Mouse (Mus musculus): ENCODE data around the gene Gstt3. TPM values are rescaled to one million over a fixed set of nuclear protein-coding genes. Genes with fewer than 3 reads are reported as not detected.

Gstt3 gene
- polyA plus RNA-seq, 1 experiment, result 8.7 TPM

DNA sequence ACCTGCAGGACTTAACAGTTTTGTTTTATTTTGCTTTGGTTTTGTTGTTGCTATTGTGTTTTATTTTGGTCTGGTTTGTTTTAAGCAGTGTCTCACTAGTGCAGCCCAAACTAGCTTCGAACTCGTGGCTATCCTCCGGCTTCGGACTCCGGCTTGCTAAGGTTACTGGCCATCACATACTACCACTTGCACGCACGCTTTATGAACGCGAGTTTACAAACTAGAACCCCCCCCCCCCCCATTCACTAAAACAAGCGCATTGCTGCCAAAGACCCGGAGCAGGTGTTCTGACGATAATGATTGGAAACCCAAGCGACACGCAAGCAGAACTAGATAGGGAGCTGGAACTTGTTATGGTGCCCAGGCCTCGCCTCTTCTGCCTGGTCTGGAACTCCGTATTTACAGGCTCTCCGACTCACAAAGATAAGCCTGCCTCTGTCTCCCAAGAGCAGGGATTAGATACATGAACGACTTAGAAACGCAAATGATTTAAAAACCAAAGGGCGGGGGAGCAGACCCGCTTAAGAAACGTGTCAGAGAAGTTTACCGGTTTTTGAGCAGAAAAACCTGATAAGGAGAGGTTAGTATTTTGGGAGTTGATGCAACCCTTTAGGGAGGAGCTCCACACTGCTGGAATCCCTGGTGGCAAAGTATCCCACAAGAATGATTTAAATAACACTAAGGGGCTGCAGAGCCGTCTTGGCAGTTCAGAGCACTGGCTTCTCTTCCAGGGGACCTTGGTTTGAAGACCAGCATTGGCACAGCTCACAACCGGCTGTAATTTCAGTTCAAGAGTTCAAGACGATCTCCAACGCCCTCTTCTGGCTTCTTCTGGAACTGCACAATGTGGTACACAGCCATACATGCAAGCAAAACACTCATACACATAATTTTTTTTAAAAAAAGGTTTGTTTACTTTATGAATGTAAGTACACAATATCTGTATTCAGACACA, 16.4 kb downstream of the Gstt3 start:
- Histone ChIP-seq H3K27me3 (ENCODE audit: control insufficient read depth, insufficient read depth, low read length) (no peaks in the 10 kb centered on the region), H3K4me1 (ENCODE audit: control insufficient read depth, insufficient read depth, low read length) (no peaks in the 10 kb centered on the region; the same call in 1 of the 2 replicates), H3K4me3 (replicated peaks; ENCODE audit: insufficient read depth, low read depth, low read length) (peak overlapping the region; percentile 59), H3K27ac (ENCODE audit: insufficient read depth, low read length) (no peak overlapping the region)
- under 1% methylated on average over 27 of the region's 27 CpGs for WGBS
- DNase-seq, result peak; percentile 66 to 74
- peak; percentile 60 for TF ChIP-seq CTCF (IDR thresholded peaks at IDR 0.05; ENCODE audit: borderline replicate concordance, insufficient read depth, low read depth, low read length)
- TF ChIP-seq POLR2A (IDR thresholded peaks at IDR 0.05; ENCODE audit: borderline replicate concordance, insufficient read depth, low read length), result no peak

DNA sequence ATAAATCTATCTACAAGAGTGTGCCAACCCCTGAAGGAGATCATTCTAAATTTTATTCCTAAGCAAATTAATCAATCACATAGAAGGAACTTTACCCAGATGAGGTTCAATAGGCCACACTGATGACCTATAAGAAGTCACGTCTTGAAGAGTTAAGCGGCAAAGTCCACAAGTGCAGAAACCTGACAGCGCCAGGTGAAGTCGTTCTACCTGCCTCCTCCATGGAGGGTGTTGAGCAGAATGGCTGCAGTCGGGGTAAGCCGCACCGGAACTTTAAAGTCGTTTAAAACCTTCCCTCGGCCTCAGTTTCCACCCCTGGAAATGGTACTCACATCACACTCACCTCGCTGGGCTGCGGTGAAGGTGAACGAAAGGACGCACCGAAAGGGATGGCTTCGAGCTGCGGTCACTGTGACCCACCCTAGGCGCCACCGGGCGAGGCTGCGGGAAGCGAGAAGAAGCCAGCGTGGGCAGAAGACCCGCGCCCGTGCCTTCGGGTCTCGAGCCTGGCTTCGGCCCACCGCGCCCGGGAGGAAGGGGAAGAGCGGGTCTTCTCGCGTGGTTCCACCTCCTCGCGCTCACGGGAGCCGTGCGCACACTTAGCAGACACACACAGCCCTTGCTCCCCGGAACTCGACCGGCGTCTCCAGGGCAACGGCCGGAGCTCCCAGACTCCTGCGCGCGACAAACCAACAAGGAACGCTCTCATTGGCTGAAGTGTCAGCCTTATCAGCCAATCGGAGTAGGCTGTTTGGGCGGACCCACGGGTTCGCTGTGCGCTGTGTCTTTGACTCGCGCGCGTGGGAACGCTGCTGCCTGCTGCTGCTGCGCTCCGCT, 17.3 kb downstream of the Gstt3 start, which contains the start of gene Cabin1:
TSS of gene Cabin1 (minus strand) at position 660 of the 837 bp plus-strand sequence.
- no peak for TF ChIP-seq CTCF (IDR thresholded peaks at IDR 0.05; ENCODE audit: borderline replicate concordance, insufficient read depth, low read depth, low read length)
- TF ChIP-seq POLR2A (IDR thresholded peaks at IDR 0.05; ENCODE audit: borderline replicate concordance, insufficient read depth, low read length), result peak; percentile 98
- DNase-seq, result peak; percentile 97 to 98
- Histone ChIP-seq H3K4me1 (ENCODE audit: control insufficient read depth, insufficient read depth, low read length) (no peaks in the 10 kb centered on the region; the same call in 1 of the 2 replicates), H3K4me3 (replicated peaks; ENCODE audit: insufficient read depth, low read depth, low read length) (peak within 1 kb of the TSS; percentile 59), H3K27ac (ENCODE audit: insufficient read depth, low read length) (0 out of 2 replicates have a peak within 1 kb of the TSS, but pooled peaks have one; percentile 10), H3K27me3 (ENCODE audit: control insufficient read depth, insufficient read depth, low read length) (no peaks in the 10 kb centered on the region)
- under 1% methylated on average over 61 of the region's 61 CpGs for WGBS

DNA sequence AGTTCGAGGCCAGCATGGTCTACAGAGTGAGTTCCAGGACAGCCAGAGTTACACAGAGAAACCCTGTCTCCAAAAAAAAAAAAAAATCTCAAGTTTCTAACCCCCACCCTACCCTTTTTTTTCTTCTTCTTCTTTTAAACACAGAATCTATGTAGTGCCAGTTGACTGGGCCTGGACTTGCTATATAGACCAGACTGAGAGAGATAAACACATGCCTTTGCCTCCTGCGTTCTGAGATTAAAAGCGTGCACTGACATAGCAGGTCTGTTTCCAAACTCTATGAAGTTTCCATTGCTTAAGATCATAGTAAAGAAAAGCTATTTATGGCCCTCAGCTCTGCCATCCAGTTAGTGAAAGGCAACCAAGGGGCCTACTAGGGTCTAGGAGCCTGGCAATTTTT, 18.8 kb downstream of the Gstt3 start:
- H3K4me1 ChIP-seq (ENCODE audit: control insufficient read depth, insufficient read depth, low read length), result no peaks in the 10 kb centered on the region; the same call in 1 of the 2 replicates
- no peaks in the 10 kb centered on the region for H3K27me3 ChIP-seq (ENCODE audit: control insufficient read depth, insufficient read depth, low read length)
- no peak overlapping the region for H3K4me3 ChIP-seq (replicated peaks; ENCODE audit: insufficient read depth, low read depth, low read length)
- WGBS, result 90% methylated on average over 3 of the region's 3 CpGs
- H3K27ac ChIP-seq (ENCODE audit: insufficient read depth, low read length), result no peak overlapping the region
- no peak for DNase-seq
- no peak for TF ChIP-seq CTCF (IDR thresholded peaks at IDR 0.05; ENCODE audit: borderline replicate concordance, insufficient read depth, low read depth, low read length)
- TF ChIP-seq POLR2A (IDR thresholded peaks at IDR 0.05; ENCODE audit: borderline replicate concordance, insufficient read depth, low read length), result no peak

DNA sequence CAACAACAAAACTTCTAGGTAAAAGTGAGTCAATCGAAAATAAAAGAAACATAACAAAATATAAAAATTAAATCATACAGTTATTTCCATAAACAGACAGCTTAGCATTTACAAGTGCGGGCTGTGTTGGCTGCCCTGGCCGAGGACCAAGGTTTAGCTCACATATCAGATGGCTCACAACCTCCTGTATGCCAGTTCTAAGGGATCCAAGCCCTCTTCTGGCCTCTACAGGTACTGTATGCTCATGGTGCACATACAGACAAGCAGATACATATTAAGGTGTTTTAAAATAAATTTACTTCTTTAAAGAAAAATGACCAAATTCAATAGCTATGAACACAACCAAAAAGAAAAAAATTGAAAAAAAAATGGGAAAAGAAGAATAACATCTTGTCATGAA, 20.9 kb downstream of the Gstt3 start:
- peaks cover 7% of the 10 kb centered on the region for H3K4me1 ChIP-seq (ENCODE audit: control insufficient read depth, insufficient read depth, low read length)
- no peaks in the 10 kb centered on the region for H3K27me3 ChIP-seq (ENCODE audit: control insufficient read depth, insufficient read depth, low read length)
- H3K4me3 ChIP-seq (replicated peaks; ENCODE audit: insufficient read depth, low read depth, low read length), result no peak overlapping the region
- no peak for TF ChIP-seq CTCF (IDR thresholded peaks at IDR 0.05; ENCODE audit: borderline replicate concordance, insufficient read depth, low read depth, low read length)
- no peak for TF ChIP-seq POLR2A (IDR thresholded peaks at IDR 0.05; ENCODE audit: borderline replicate concordance, insufficient read depth, low read length)
- no peak for DNase-seq
- WGBS, result 95% methylated on average over 3 of the region's 3 CpGs
- no peak overlapping the region for H3K27ac ChIP-seq (ENCODE audit: insufficient read depth, low read length)

DNA sequence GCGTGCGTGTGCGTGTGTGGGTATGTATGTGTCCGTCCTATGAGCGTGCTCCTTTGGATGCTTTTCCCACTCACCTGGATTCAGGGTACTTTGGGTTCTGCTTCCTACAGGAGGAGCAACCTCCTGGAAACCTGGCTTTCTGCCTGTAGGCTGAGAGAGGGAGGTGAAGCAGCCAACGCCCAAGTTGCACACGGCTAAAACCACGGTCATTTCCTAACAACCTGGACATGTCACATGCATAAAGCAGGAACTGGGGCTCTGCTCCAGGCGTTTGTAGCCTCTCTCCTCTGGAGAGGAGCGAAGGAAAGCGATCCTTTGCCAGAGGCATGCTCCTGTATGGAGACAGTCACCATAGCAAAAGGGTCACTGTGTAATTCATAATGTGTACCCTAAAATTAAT, 24.5 kb downstream of the Gstt3 start:
- no peaks in the 10 kb centered on the region for H3K27me3 ChIP-seq (ENCODE audit: control insufficient read depth, insufficient read depth, low read length)
- no peak overlapping the region for H3K27ac ChIP-seq (ENCODE audit: insufficient read depth, low read length)
- 69% methylated on average over 11 of the region's 11 CpGs for WGBS
- H3K4me3 ChIP-seq (replicated peaks; ENCODE audit: insufficient read depth, low read depth, low read length), result no peak overlapping the region
- peaks cover 8% of the 10 kb centered on the region for H3K4me1 ChIP-seq (ENCODE audit: control insufficient read depth, insufficient read depth, low read length)
- DNase-seq, result no peak
- no peak for TF ChIP-seq CTCF (IDR thresholded peaks at IDR 0.05; ENCODE audit: borderline replicate concordance, insufficient read depth, low read depth, low read length)
- TF ChIP-seq POLR2A (IDR thresholded peaks at IDR 0.05; ENCODE audit: borderline replicate concordance, insufficient read depth, low read length), result no peak

DNA sequence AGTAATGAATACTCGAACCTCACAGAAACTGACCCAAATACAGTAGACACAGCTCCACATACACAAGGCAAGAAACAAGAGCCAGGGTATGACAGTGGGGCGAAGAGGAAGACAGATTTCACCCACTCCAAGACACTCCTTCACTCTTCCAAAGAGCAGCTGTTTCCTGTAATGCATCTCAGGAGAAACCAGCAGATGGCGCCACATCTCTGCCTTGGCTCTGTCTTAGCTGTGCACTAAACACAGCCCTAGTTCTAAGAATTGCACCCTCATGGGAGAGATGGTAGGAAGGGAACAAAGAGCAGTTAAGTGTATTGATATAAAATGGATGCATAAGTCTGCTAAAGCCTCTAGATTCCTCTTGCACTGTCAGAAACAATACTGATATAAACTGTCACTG, 37.2 kb downstream of the Gstt3 start:
- Histone ChIP-seq H3K27ac (ENCODE audit: insufficient read depth, low read length) (peak overlapping the region; percentile 77), H3K4me1 (ENCODE audit: control insufficient read depth, insufficient read depth, low read length) (peaks cover 25% of the 10 kb centered on the region), H3K27me3 (ENCODE audit: control insufficient read depth, insufficient read depth, low read length) (no peaks in the 10 kb centered on the region), H3K4me3 (replicated peaks; ENCODE audit: insufficient read depth, low read depth, low read length) (no peak overlapping the region)
- peak; percentile 81 to 85 for DNase-seq
- TF ChIP-seq CTCF (IDR thresholded peaks at IDR 0.05; ENCODE audit: borderline replicate concordance, insufficient read depth, low read depth, low read length) (peak; percentile 94), POLR2A (IDR thresholded peaks at IDR 0.05; ENCODE audit: borderline replicate concordance, insufficient read depth, low read length) (no peak)
- WGBS, result 41% methylated on average over 3 of the region's 3 CpGs

DNA sequence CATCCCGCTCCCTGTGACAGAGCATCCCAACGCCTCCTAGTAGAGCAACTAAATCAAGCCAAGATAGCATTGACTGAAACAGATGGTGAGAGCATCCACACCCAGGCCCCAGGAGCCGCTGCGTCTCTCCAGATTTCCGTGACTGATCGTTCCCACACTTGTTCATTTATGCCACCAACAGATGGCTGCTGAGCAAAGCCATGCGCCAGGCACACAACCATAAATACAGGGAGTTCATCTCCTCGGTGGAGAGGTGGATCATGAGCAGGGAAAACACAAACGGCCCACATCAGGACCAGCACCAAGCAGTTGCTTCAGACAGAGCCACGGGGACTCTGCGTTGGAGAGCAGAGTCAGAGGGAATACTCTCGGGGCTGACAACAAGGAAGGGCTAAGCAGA, 37.8 kb downstream of the Gstt3 start:
- peak; percentile 68 to 81 for DNase-seq
- Histone ChIP-seq H3K27ac (ENCODE audit: insufficient read depth, low read length) (peak overlapping the region; percentile 77), H3K4me1 (ENCODE audit: control insufficient read depth, insufficient read depth, low read length) (peaks cover 25% of the 10 kb centered on the region), H3K4me3 (replicated peaks; ENCODE audit: insufficient read depth, low read depth, low read length) (no peak overlapping the region), H3K27me3 (ENCODE audit: control insufficient read depth, insufficient read depth, low read length) (no peaks in the 10 kb centered on the region)
- no peak for TF ChIP-seq POLR2A (IDR thresholded peaks at IDR 0.05; ENCODE audit: borderline replicate concordance, insufficient read depth, low read length)
- WGBS, result 14% methylated on average over 12 of the region's 12 CpGs
